ENCODE assay signal across 8 mouse cellular contexts in the genomic region with DNA sequence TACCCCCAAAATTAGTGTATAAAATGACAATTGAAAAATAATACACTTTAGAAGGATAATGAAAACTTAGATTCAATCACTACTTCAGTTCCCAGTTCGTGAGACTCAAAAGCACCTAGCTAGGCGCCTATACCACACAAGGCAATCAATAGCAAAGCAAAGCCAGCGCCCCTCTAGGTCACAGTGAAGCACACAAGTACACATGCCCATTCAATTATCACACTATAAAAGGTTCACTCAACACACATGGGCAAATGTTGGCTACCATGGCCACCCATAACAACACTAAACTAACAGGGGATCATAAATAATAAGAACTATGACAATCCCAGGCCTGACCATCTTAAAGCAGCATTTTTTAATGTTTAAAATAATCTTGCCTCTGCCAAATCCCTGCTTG. TPM values are rescaled to one million over a fixed set of nuclear protein-coding genes. Genes with fewer than 3 reads are reported as not detected.
DNase-seq lines count a peak whose midpoint lies in the region; ATAC-seq and TF ChIP-seq lines count a peak whose summit lies in the region.

No protein-coding gene starts in this region.

- no peak; the same call in none of the 2 replicates for TF ChIP-seq CTCF in left cerebral cortex, adult 2 months (IDR thresholded peaks at IDR 0.05)

- H3K9ac ChIP-seq in embryonic facial prominence, embryonic 13.5 days: peak overlapping the region; percentile 99; the same call in 1 of the 2 replicates
- no peak overlapping the region for H3K9ac ChIP-seq in neural tube, embryonic 14.5 days (replicated peaks; ENCODE audit: low read depth, low read length)

- no peaks in the 10 kb centered on the region for H3K9me3 ChIP-seq in embryonic facial prominence, embryonic 13.5 days
- H3K9me3 ChIP-seq in limb, embryonic 10.5 days (replicated peaks): no peaks in the 10 kb centered on the region
- no peaks in the 10 kb centered on the region for H3K9me3 ChIP-seq in neural tube, embryonic 14.5 days (ENCODE audit: control insufficient read depth, low read length)

- H3K4me1 ChIP-seq in embryonic facial prominence, embryonic 13.5 days: peaks cover 41% of the 10 kb centered on the region
- peaks cover 20% of the 10 kb centered on the region for H3K4me1 ChIP-seq in limb, embryonic 10.5 days
- H3K4me1 ChIP-seq in neural tube, embryonic 14.5 days (ENCODE audit: control insufficient read depth, insufficient read depth, low read length): peaks cover 26% of the 10 kb centered on the region

- no peaks in the 10 kb centered on the region for H3K27me3 ChIP-seq in embryonic facial prominence, embryonic 13.5 days
- H3K27me3 ChIP-seq in limb, embryonic 10.5 days (ENCODE audit: low read depth, poor library complexity, severe bottlenecking): no peaks in the 10 kb centered on the region
- no peaks in the 10 kb centered on the region for H3K27me3 ChIP-seq in neural tube, embryonic 14.5 days (ENCODE audit: control insufficient read depth, insufficient read depth, low read length)

- no peak overlapping the region for H3K27ac ChIP-seq in left cerebral cortex, adult 2 months
- H3K27ac ChIP-seq in embryonic facial prominence, embryonic 13.5 days: no peak overlapping the region
- no peak overlapping the region for H3K27ac ChIP-seq in limb, embryonic 10.5 days
- no peak overlapping the region for H3K27ac ChIP-seq in neural tube, embryonic 14.5 days (ENCODE audit: low read depth, low read length)

- H3K36me3 ChIP-seq in embryonic facial prominence, embryonic 13.5 days: no peaks in the 10 kb centered on the region
- no peaks in the 10 kb centered on the region for H3K36me3 ChIP-seq in limb, embryonic 10.5 days
- no peaks in the 10 kb centered on the region for H3K36me3 ChIP-seq in neural tube, embryonic 14.5 days (ENCODE audit: control insufficient read depth, insufficient read depth, low read length)

- H3K4me3 ChIP-seq in left cerebral cortex, adult 2 months: peak overlapping the region; percentile 73
- H3K4me3 ChIP-seq in embryonic facial prominence, embryonic 13.5 days: peak overlapping the region; percentile 98
- peak overlapping the region; percentile 98 for H3K4me3 ChIP-seq in limb, embryonic 10.5 days
- H3K4me3 ChIP-seq in neural tube, embryonic 14.5 days (ENCODE audit: low read depth, low read length): peak overlapping the region; percentile 97

- no peak for DNase-seq in left cerebral cortex, adult 2 months (ENCODE audit: extremely low spot score in 1 of 2, low spot score in 2 of 2)
- DNase-seq in left cerebral cortex, postnatal 10 days (ENCODE audit: extremely low spot score in 1 of 2, low spot score in 2 of 2): no peak
- peak; percentile 43 for DNase-seq in limb, embryonic 10.5 days (ENCODE audit: low spot score)
- DNase-seq in kidney, postnatal 14 days: no peak
- DNase-seq in thymus, postnatal 14 days: no peak
- DNase-seq in testis, postnatal 10 days (ENCODE audit: low spot score): no peak

- intact Hi-C loops in left cerebral cortex, adult 2 months (cut with DNase I): loop anchor here (2.0 to 5.0 kb wide), 3 partner anchors 105 to 235 kb away; no protein-coding TSS in a partner anchor
- intact Hi-C loops in left cerebral cortex, postnatal 10 days (cut with DNase I): loop anchor here (10.0 kb wide), 1 partner anchor 113 kb away; no protein-coding TSS in a partner anchor

- H3K4me2 ChIP-seq in embryonic facial prominence, embryonic 13.5 days: peak overlapping the region; percentile 77
- H3K4me2 ChIP-seq in neural tube, embryonic 14.5 days (ENCODE audit: low read depth, low read length): peak overlapping the region; percentile 82

- 22% methylated on average over 3 of the region's 3 CpGs for WGBS in embryonic facial prominence, embryonic 13.5 days
- WGBS in limb, embryonic 10.5 days: 17% methylated on average over 3 of the region's 3 CpGs
- WGBS in neural tube, embryonic 14.5 days: 27% methylated on average over 3 of the region's 3 CpGs

- ATAC-seq in embryonic facial prominence, embryonic 13.5 days (ENCODE audit: insufficient number of reproducible peaks, insufficient read depth, low FRiP score, low TSS enrichment, low read depth): no peak
- no peak for ATAC-seq in neural tube, embryonic 14.5 days (ENCODE audit: low read depth)

RNA-seq across cellular contexts. Expression of gene Tmem131, which starts 5.8 kb away (rescaled TPM):
- 10 to 100 TPM; 53.6 to 61.1 TPM for total RNA-seq in left cerebral cortex, adult 2 months (2021)
- total RNA-seq in left cerebral cortex, postnatal 10 days (2021): 10 to 100 TPM; 61.2 to 63.6 TPM
- polyA plus RNA-seq in embryonic facial prominence, embryonic 13.5 days (2015; fragmentation: Nextera tagmentation; extraction: Ambion mirVana): 15.8 and 17.8 TPM in 2 replicates
- 13.4 and 13.8 TPM in 2 replicates for polyA plus RNA-seq in limb, embryonic 10.5 days (2016; fragmentation: Nextera tagmentation; extraction: Ambion mirVana)
- 21.8 and 22.1 TPM in 2 replicates for polyA plus RNA-seq in neural tube, embryonic 14.5 days (2014; fragmentation: Nextera tagmentation; extraction: Ambion mirVana)
